Mouse (Mus musculus): ENCODE measurements around the gene Tmem164. TPM values are rescaled to one million over a fixed set of nuclear protein-coding genes. Genes with fewer than 3 reads are reported as not detected.

Gene Tmem164
- polyA plus RNA-seq, 1 experiment from 2014 or later: 11.0 TPM

GRCm38 (mm10) chrX:142818057-142818682, 137.0 kb downstream of the Tmem164 start:
- WGBS: 43% methylated on average over 10 of the region's 10 CpGs
- Histone ChIP-seq H3K4me1 (ENCODE audit: control insufficient read depth, insufficient read depth, low read length) (no peaks in the 10 kb centered on the region), H3K4me2 (ENCODE audit: low read length) (no peak overlapping the region), H3K9me3 (replicated peaks; ENCODE audit: control insufficient read depth, low read length) (no peaks in the 10 kb centered on the region), H3K27ac (ENCODE audit: low read depth, low read length) (no peak overlapping the region), H3K9ac (ENCODE audit: low read length) (no peak overlapping the region), H3K36me3 (ENCODE audit: control insufficient read depth, insufficient read depth, low read length) (no peaks in the 10 kb centered on the region), H3K27me3 (replicated peaks; ENCODE audit: control insufficient read depth, insufficient read depth, low read length) (no peaks in the 10 kb centered on the region), H3K4me3 (ENCODE audit: low read depth, low read length) (no peak overlapping the region)
- DNase-seq (ENCODE audit: low spot score): peak; percentile 47
- peak; percentile 27; the same call in 1 of the 2 replicates for ATAC-seq

- no peaks in the 10 kb centered on the region for H3K9me3 ChIP-seq (replicated peaks; ENCODE audit: control insufficient read depth, low read length)
- H3K4me2 ChIP-seq (ENCODE audit: low read length): no peak overlapping the region
- no peak overlapping the region for H3K4me3 ChIP-seq (ENCODE audit: low read depth, low read length)
- no peak overlapping the region for H3K27ac ChIP-seq (ENCODE audit: low read depth, low read length)
- H3K9ac ChIP-seq (ENCODE audit: low read length): no peak overlapping the region
- no peaks in the 10 kb centered on the region for H3K4me1 ChIP-seq (ENCODE audit: control insufficient read depth, insufficient read depth, low read length)
- H3K27me3 ChIP-seq (replicated peaks; ENCODE audit: control insufficient read depth, insufficient read depth, low read length): no peaks in the 10 kb centered on the region
- DNase-seq (ENCODE audit: low spot score): no peak
- no peaks in the 10 kb centered on the region for H3K36me3 ChIP-seq (ENCODE audit: control insufficient read depth, insufficient read depth, low read length)
- WGBS: 85% methylated on average over 6 of the region's 6 CpGs
- no peak for ATAC-seq
Observed at GRCm38 (mm10) chrX:142821239-142821638, 140.0 kb downstream of the Tmem164 start.

- no peak overlapping the region for H3K9ac ChIP-seq (ENCODE audit: low read length)
- H3K27ac ChIP-seq (ENCODE audit: low read depth, low read length): no peak overlapping the region
- no peak overlapping the region for H3K4me2 ChIP-seq (ENCODE audit: low read length)
- H3K4me1 ChIP-seq (ENCODE audit: control insufficient read depth, insufficient read depth, low read length): no peaks in the 10 kb centered on the region
- H3K4me3 ChIP-seq (ENCODE audit: low read depth, low read length): no peak overlapping the region
- no peaks in the 10 kb centered on the region for H3K27me3 ChIP-seq (replicated peaks; ENCODE audit: control insufficient read depth, insufficient read depth, low read length)
- 30% methylated on average over 3 of the region's 3 CpGs for WGBS
- H3K36me3 ChIP-seq (ENCODE audit: control insufficient read depth, insufficient read depth, low read length): no peaks in the 10 kb centered on the region
- DNase-seq (ENCODE audit: low spot score): peak; percentile 72
- ATAC-seq: peak; percentile 38; the same call in 1 of the 2 replicates
- no peaks in the 10 kb centered on the region for H3K9me3 ChIP-seq (replicated peaks; ENCODE audit: control insufficient read depth, low read length)
Observed at GRCm38 (mm10) chrX:142821846-142822245, 140.6 kb downstream of the Tmem164 start.

- Histone ChIP-seq H3K4me1 (ENCODE audit: control insufficient read depth, insufficient read depth, low read length) (no peaks in the 10 kb centered on the region), H3K36me3 (ENCODE audit: control insufficient read depth, insufficient read depth, low read length) (no peaks in the 10 kb centered on the region), H3K27me3 (replicated peaks; ENCODE audit: control insufficient read depth, insufficient read depth, low read length) (no peaks in the 10 kb centered on the region), H3K27ac (ENCODE audit: low read depth, low read length) (no peak overlapping the region), H3K4me2 (ENCODE audit: low read length) (no peak overlapping the region), H3K4me3 (ENCODE audit: low read depth, low read length) (no peak overlapping the region), H3K9ac (ENCODE audit: low read length) (no peak overlapping the region), H3K9me3 (replicated peaks; ENCODE audit: control insufficient read depth, low read length) (no peaks in the 10 kb centered on the region)
- ATAC-seq: no peak
- DNase-seq (ENCODE audit: low spot score): no peak
- 86% methylated on average over 1 of the region's 1 CpGs for WGBS
Observed at GRCm38 (mm10) chrX:142825309-142825708, 144.1 kb downstream of the Tmem164 start.

GRCm38 (mm10) chrX:142827644-142828043, 146.4 kb downstream of the Tmem164 start:
- no peaks in the 10 kb centered on the region for H3K36me3 ChIP-seq (ENCODE audit: control insufficient read depth, insufficient read depth, low read length)
- ATAC-seq (no peak), DNase-seq (ENCODE audit: low spot score) (no peak)
- H3K9ac ChIP-seq (ENCODE audit: low read length): no peak overlapping the region
- 50% methylated on average over 1 of the region's 1 CpGs for WGBS
- H3K4me2 ChIP-seq (ENCODE audit: low read length): no peak overlapping the region
- no peaks in the 10 kb centered on the region for H3K9me3 ChIP-seq (replicated peaks; ENCODE audit: control insufficient read depth, low read length)
- no peaks in the 10 kb centered on the region for H3K27me3 ChIP-seq (replicated peaks; ENCODE audit: control insufficient read depth, insufficient read depth, low read length)
- no peak overlapping the region for H3K4me3 ChIP-seq (ENCODE audit: low read depth, low read length)
- H3K27ac ChIP-seq (ENCODE audit: low read depth, low read length): no peak overlapping the region
- H3K4me1 ChIP-seq (ENCODE audit: control insufficient read depth, insufficient read depth, low read length): no peaks in the 10 kb centered on the region

GRCm38 (mm10) chrX:142828184-142828908, 147.1 kb downstream of the Tmem164 start:
- no peaks in the 10 kb centered on the region for H3K4me1 ChIP-seq (ENCODE audit: control insufficient read depth, insufficient read depth, low read length)
- H3K4me3 ChIP-seq (ENCODE audit: low read depth, low read length): no peak overlapping the region
- H3K9me3 ChIP-seq (replicated peaks; ENCODE audit: control insufficient read depth, low read length): no peaks in the 10 kb centered on the region
- no peak overlapping the region for H3K27ac ChIP-seq (ENCODE audit: low read depth, low read length)
- no peaks in the 10 kb centered on the region for H3K36me3 ChIP-seq (ENCODE audit: control insufficient read depth, insufficient read depth, low read length)
- H3K4me2 ChIP-seq (ENCODE audit: low read length): no peak overlapping the region
- ATAC-seq (no peak), DNase-seq (ENCODE audit: low spot score) (no peak)
- 72% methylated on average over 13 of the region's 13 CpGs for WGBS
- H3K27me3 ChIP-seq (replicated peaks; ENCODE audit: control insufficient read depth, insufficient read depth, low read length): no peaks in the 10 kb centered on the region
- H3K9ac ChIP-seq (ENCODE audit: low read length): no peak overlapping the region

GRCm38 (mm10) chrX:142829267-142829666, 148.1 kb downstream of the Tmem164 start:
- WGBS: 94% methylated on average over 2 of the region's 2 CpGs
- Histone ChIP-seq H3K27ac (ENCODE audit: low read depth, low read length) (no peak overlapping the region), H3K9me3 (replicated peaks; ENCODE audit: control insufficient read depth, low read length) (no peaks in the 10 kb centered on the region), H3K4me2 (ENCODE audit: low read length) (no peak overlapping the region), H3K36me3 (ENCODE audit: control insufficient read depth, insufficient read depth, low read length) (no peaks in the 10 kb centered on the region), H3K4me3 (ENCODE audit: low read depth, low read length) (no peak overlapping the region), H3K9ac (ENCODE audit: low read length) (no peak overlapping the region), H3K4me1 (ENCODE audit: control insufficient read depth, insufficient read depth, low read length) (no peaks in the 10 kb centered on the region), H3K27me3 (replicated peaks; ENCODE audit: control insufficient read depth, insufficient read depth, low read length) (no peaks in the 10 kb centered on the region)
- DNase-seq (ENCODE audit: low spot score): no peak
- no peak for ATAC-seq

- H3K9me3 ChIP-seq (replicated peaks; ENCODE audit: control insufficient read depth, low read length): no peaks in the 10 kb centered on the region
- ATAC-seq: no peak
- no peak overlapping the region for H3K27ac ChIP-seq (ENCODE audit: low read depth, low read length)
- H3K4me1 ChIP-seq (ENCODE audit: control insufficient read depth, insufficient read depth, low read length): no peaks in the 10 kb centered on the region
- DNase-seq (ENCODE audit: low spot score): no peak
- WGBS: 89% methylated on average over 12 of the region's 12 CpGs
- no peak overlapping the region for H3K9ac ChIP-seq (ENCODE audit: low read length)
- H3K36me3 ChIP-seq (ENCODE audit: control insufficient read depth, insufficient read depth, low read length): no peaks in the 10 kb centered on the region
- H3K4me3 ChIP-seq (ENCODE audit: low read depth, low read length): no peak overlapping the region
- H3K27me3 ChIP-seq (replicated peaks; ENCODE audit: control insufficient read depth, insufficient read depth, low read length): no peaks in the 10 kb centered on the region
- no peak overlapping the region for H3K4me2 ChIP-seq (ENCODE audit: low read length)
Observed at GRCm38 (mm10) chrX:142829866-142830470, 148.8 kb downstream of the Tmem164 start.

- WGBS: 94% methylated on average over 6 of the region's 6 CpGs
Observed at GRCm38 (mm10) chrX:142830572-142830971, 149.4 kb downstream of the Tmem164 start.

More at GRCm38 (mm10) chrX:142830572-142830971, 149.4 kb downstream of the Tmem164 start:
- H3K9ac ChIP-seq (ENCODE audit: low read length): no peak overlapping the region
- H3K27me3 ChIP-seq (replicated peaks; ENCODE audit: control insufficient read depth, insufficient read depth, low read length): no peaks in the 10 kb centered on the region
- H3K4me3 ChIP-seq (ENCODE audit: low read depth, low read length): no peak overlapping the region
- no peak overlapping the region for H3K27ac ChIP-seq (ENCODE audit: low read depth, low read length)
- H3K36me3 ChIP-seq (ENCODE audit: control insufficient read depth, insufficient read depth, low read length): no peaks in the 10 kb centered on the region
- DNase-seq (ENCODE audit: low spot score) (no peak), ATAC-seq (no peak)
- no peak overlapping the region for H3K4me2 ChIP-seq (ENCODE audit: low read length)
- H3K9me3 ChIP-seq (replicated peaks; ENCODE audit: control insufficient read depth, low read length): no peaks in the 10 kb centered on the region
- no peaks in the 10 kb centered on the region for H3K4me1 ChIP-seq (ENCODE audit: control insufficient read depth, insufficient read depth, low read length)

Data from forebrain, embryonic 14.5 days (tissue).